Mouse (Mus musculus) heart, embryonic 15.5 days (tissue): ENCODE results near the gene Etv6. TPM values are rescaled to one million over a fixed set of nuclear protein-coding genes. Genes with fewer than 3 reads are reported as not detected.

Source experiments
- ATAC-seq: fragments of 200-750 bp; cut with Nextera tagmentation; replicated peaks from 2 replicates; pipeline ENCODE4 v1.8.0; 2017; ENCODE audit warnings: low read depth, moderate TSS enrichment; ENCODE audit not compliant: insufficient number of reproducible peaks, insufficient read depth, low FRiP score
- H3K27ac ChIP-seq: fragments of 300-500 bp; sonication (generic); 2 replicates; pipeline ENCODE4 v1.5.1; 2015; ENCODE audit warnings: mild to moderate bottlenecking, inconsistent platforms
- H3K27me3 ChIP-seq: fragments of 300-500 bp; sonication (generic); 2 replicates; pipeline ENCODE4 v1.6.1; 2015; ENCODE audit warnings: inconsistent platforms
- H3K36me3 ChIP-seq: fragments of 300-500 bp; sonication (generic); 2 replicates; pipeline ENCODE4 v1.6.1; 2015; ENCODE audit warnings: mild to moderate bottlenecking, inconsistent platforms
- H3K4me1 ChIP-seq: fragments of 300-500 bp; sonication (generic); replicated peaks from 2 replicates; pipeline ENCODE4 v1.6.1; 2015; ENCODE audit warnings: inconsistent platforms
- H3K4me2 ChIP-seq: fragments of 300-500 bp; sonication (generic); 2 replicates; pipeline ENCODE4 v1.6.1; 2015; ENCODE audit warnings: inconsistent platforms, mild to moderate bottlenecking, moderate library complexity
- H3K4me3 ChIP-seq: fragments of 300-500 bp; sonication (generic); 2 replicates; pipeline ENCODE4 v1.5.1; 2015; ENCODE audit warnings: mild to moderate bottlenecking, inconsistent platforms
- H3K9ac ChIP-seq: fragments of 300-500 bp; sonication (generic); 2 replicates; pipeline ENCODE4 v1.6.1; 2015; ENCODE audit warnings: mild to moderate bottlenecking, inconsistent platforms
- H3K9me3 ChIP-seq: fragments of 300-500 bp; sonication (generic); replicated peaks from 2 replicates; pipeline ENCODE4 v1.6.1; 2016; ENCODE audit warnings: inconsistent platforms
- WGBS: fragments of 180-500 bp; shearing (Covaris S2); methylation state at CpG from one replicate; pipeline ENCODE4 v1.1.7; 2015; ENCODE audit warnings: mixed read lengths; 5-methylcytosine and 5-hydroxymethylcytosine counted together
- polyA plus RNA-seq: library from polyadenylated mRNA; unstranded; fragments of >200 nt; fragmentation: Nextera tagmentation; extraction: Ambion mirVana; gene quantifications from 2 replicates; pipeline ENCODE4 v1.2.1, GENCODE M21; 2015

Gene Etv6
- polyA plus RNA-seq, 1 experiment from 2014 or later, result 9.9 TPM

GRCm38 (mm10) chr6:134217747-134218146, 182.2 kb downstream of the Etv6 start:
- ATAC-seq, result no peak
- Histone ChIP-seq H3K36me3 (peaks cover under 1% of the 10 kb centered on the region; the same call in 1 of the 2 replicates), H3K4me2 (no peak overlapping the region), H3K27me3 (no peaks in the 10 kb centered on the region), H3K4me1 (peaks cover 27% of the 10 kb centered on the region), H3K4me3 (no peak overlapping the region), H3K27ac (no peak overlapping the region), H3K9ac (no peak overlapping the region), H3K9me3 (no peaks in the 10 kb centered on the region)
- WGBS, result 89% methylated on average over 6 of the region's 6 CpGs

GRCm38 (mm10) chr6:134218441-134218840, 182.9 kb downstream of the Etv6 start:
- WGBS, result 88% methylated on average over 3 of the region's 3 CpGs
- H3K27me3 ChIP-seq, result no peaks in the 10 kb centered on the region
- H3K4me1 ChIP-seq, result peaks cover 27% of the 10 kb centered on the region
- no peak overlapping the region for H3K4me2 ChIP-seq
- H3K9ac ChIP-seq, result no peak overlapping the region
- no peak for ATAC-seq
- H3K36me3 ChIP-seq, result peaks cover 6% of the 10 kb centered on the region; the same call in 1 of the 2 replicates
- H3K4me3 ChIP-seq, result no peak overlapping the region
- no peaks in the 10 kb centered on the region for H3K9me3 ChIP-seq
- no peak overlapping the region for H3K27ac ChIP-seq

- Histone ChIP-seq H3K4me1 (peaks cover 27% of the 10 kb centered on the region), H3K4me3 (no peak overlapping the region), H3K4me2 (no peak overlapping the region), H3K36me3 (peaks cover 6% of the 10 kb centered on the region; the same call in 1 of the 2 replicates), H3K9me3 (no peaks in the 10 kb centered on the region), H3K27ac (peak overlapping the region; percentile 22; the same call in 1 of the 2 replicates), H3K9ac (no peak overlapping the region), H3K27me3 (no peaks in the 10 kb centered on the region)
- WGBS, result 33% methylated on average over 6 of the region's 6 CpGs
- no peak for ATAC-seq
Observed at GRCm38 (mm10) chr6:134219358-134219757, 183.9 kb downstream of the Etv6 start.

GRCm38 (mm10) chr6:134220209-134220777, 184.8 kb downstream of the Etv6 start:
- 49% methylated on average over 13 of the region's 13 CpGs for WGBS
- H3K4me3 ChIP-seq, result no peak overlapping the region
- no peaks in the 10 kb centered on the region for H3K9me3 ChIP-seq
- peak overlapping the region; percentile 22 for H3K27ac ChIP-seq
- no peak overlapping the region for H3K9ac ChIP-seq
- H3K4me1 ChIP-seq, result peaks cover 27% of the 10 kb centered on the region
- H3K4me2 ChIP-seq, result no peak overlapping the region
- H3K27me3 ChIP-seq, result no peaks in the 10 kb centered on the region
- peaks cover 9% of the 10 kb centered on the region; the same call in 1 of the 2 replicates for H3K36me3 ChIP-seq
- ATAC-seq, result no peak; the same call in 1 of the 2 replicates

- H3K9me3 ChIP-seq, result no peaks in the 10 kb centered on the region
- no peak; the same call in 1 of the 2 replicates for ATAC-seq
- H3K36me3 ChIP-seq, result peaks cover 9% of the 10 kb centered on the region; the same call in 1 of the 2 replicates
- H3K4me1 ChIP-seq, result peaks cover 30% of the 10 kb centered on the region
- peak overlapping the region; percentile 3 for H3K27ac ChIP-seq
- H3K9ac ChIP-seq, result no peak overlapping the region
- no peak overlapping the region for H3K4me3 ChIP-seq
- 61% methylated on average over 8 of the region's 8 CpGs for WGBS
- H3K27me3 ChIP-seq, result no peaks in the 10 kb centered on the region
- H3K4me2 ChIP-seq, result no peak overlapping the region
Observed at GRCm38 (mm10) chr6:134222248-134222929, 186.9 kb downstream of the Etv6 start.

GRCm38 (mm10) chr6:134225564-134225963, 190.1 kb downstream of the Etv6 start:
- no peak overlapping the region for H3K27ac ChIP-seq
- no peak for ATAC-seq
- H3K27me3 ChIP-seq, result no peaks in the 10 kb centered on the region
- WGBS, result 86% methylated on average over 11 of the region's 11 CpGs
- peaks cover 12% of the 10 kb centered on the region; the same call in 1 of the 2 replicates for H3K36me3 ChIP-seq
- H3K4me1 ChIP-seq, result peaks cover 12% of the 10 kb centered on the region
- no peak overlapping the region for H3K4me3 ChIP-seq
- no peak overlapping the region for H3K4me2 ChIP-seq
- no peak overlapping the region for H3K9ac ChIP-seq
- H3K9me3 ChIP-seq, result no peaks in the 10 kb centered on the region

GRCm38 (mm10) chr6:134226349-134227169, 191.1 kb downstream of the Etv6 start:
- Histone ChIP-seq H3K27ac (no peak overlapping the region), H3K9ac (no peak overlapping the region), H3K4me1 (peaks cover 8% of the 10 kb centered on the region), H3K9me3 (no peaks in the 10 kb centered on the region), H3K4me3 (no peak overlapping the region), H3K4me2 (no peak overlapping the region), H3K36me3 (peaks cover 12% of the 10 kb centered on the region; the same call in 1 of the 2 replicates), H3K27me3 (no peaks in the 10 kb centered on the region)
- ATAC-seq, result no peak
- WGBS, result 63% methylated on average over 8 of the region's 8 CpGs

GRCm38 (mm10) chr6:134236311-134236710, 200.8 kb downstream of the Etv6 start:
- Histone ChIP-seq H3K4me2 (no peak overlapping the region), H3K9ac (no peak overlapping the region), H3K27me3 (no peaks in the 10 kb centered on the region), H3K36me3 (peaks cover 18% of the 10 kb centered on the region; the same call in 1 of the 2 replicates), H3K9me3 (no peaks in the 10 kb centered on the region), H3K4me1 (peaks cover 41% of the 10 kb centered on the region), H3K4me3 (no peak overlapping the region), H3K27ac (no peak overlapping the region)
- no peak for ATAC-seq
- WGBS, result 66% methylated on average over 4 of the region's 4 CpGs

GRCm38 (mm10) chr6:134238455-134238854, 203.0 kb downstream of the Etv6 start:
- Histone ChIP-seq H3K4me1 (peaks cover 50% of the 10 kb centered on the region), H3K4me3 (no peak overlapping the region), H3K9ac (no peak overlapping the region), H3K27me3 (no peaks in the 10 kb centered on the region), H3K27ac (peak overlapping the region; percentile 45), H3K9me3 (no peaks in the 10 kb centered on the region), H3K4me2 (no peak overlapping the region), H3K36me3 (peaks cover 16% of the 10 kb centered on the region; the same call in 1 of the 2 replicates)
- WGBS, result 50% methylated on average over 9 of the region's 9 CpGs
- 0 out of 2 replicates have a peak, but pooled peaks have one; percentile 54 for ATAC-seq

- Histone ChIP-seq H3K36me3 (peaks cover 13% of the 10 kb centered on the region; the same call in 1 of the 2 replicates), H3K27ac (no peak overlapping the region), H3K4me1 (peaks cover 38% of the 10 kb centered on the region), H3K4me2 (no peak overlapping the region), H3K9ac (no peak overlapping the region), H3K4me3 (no peak overlapping the region), H3K9me3 (no peaks in the 10 kb centered on the region), H3K27me3 (no peaks in the 10 kb centered on the region)
- 93% methylated on average over 4 of the region's 4 CpGs for WGBS
- ATAC-seq, result no peak
Observed at GRCm38 (mm10) chr6:134240988-134241387, 205.5 kb downstream of the Etv6 start.

- Histone ChIP-seq H3K27ac (peak overlapping the region; percentile 66), H3K4me2 (no peak overlapping the region), H3K9me3 (no peaks in the 10 kb centered on the region), H3K4me1 (peaks cover 34% of the 10 kb centered on the region), H3K27me3 (no peaks in the 10 kb centered on the region), H3K9ac (no peak overlapping the region), H3K36me3 (peaks cover 13% of the 10 kb centered on the region; the same call in 1 of the 2 replicates), H3K4me3 (no peak overlapping the region)
- whole genome bisulfite sequencing, result 18% methylated on average over 3 of the region's 3 CpGs
- ATAC-seq, result no peak
Observed at GRCm38 (mm10) chr6:134243119-134243518, 207.6 kb downstream of the Etv6 start.
